In the genomic region with DNA sequence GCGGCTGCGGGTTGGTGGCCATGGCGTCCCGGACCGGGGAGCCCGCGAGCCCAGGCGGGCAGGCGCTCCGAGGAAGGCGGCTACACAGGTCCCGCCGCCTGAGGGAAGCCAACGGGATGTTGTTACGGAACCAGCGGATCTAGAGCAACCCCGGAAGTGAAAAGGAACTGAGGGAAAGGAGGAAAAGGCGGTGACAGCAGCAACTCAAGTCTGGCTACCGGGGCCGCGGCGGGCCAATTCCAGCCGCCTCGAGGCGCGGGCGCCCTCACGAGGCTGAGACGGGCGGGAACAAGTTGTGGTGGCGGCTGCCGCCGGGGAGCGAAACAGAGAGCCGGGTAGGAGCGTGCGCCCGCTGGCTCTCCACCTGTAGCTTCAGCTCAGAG, we compare ENCODE assay signal across 8 mouse cellular contexts. TPM values are rescaled to one million over a fixed set of nuclear protein-coding genes. Genes with fewer than 3 reads are reported as not detected.
A peak's percentile ranks its signal among the peaks of the same experiment; 100 is the strongest.
DNase-seq lines count a peak whose midpoint lies in the region; ATAC-seq and TF ChIP-seq lines count a peak whose summit lies in the region.

A gene (minus strand): TSS at position 169 of the 383 bp plus-strand sequence.

- H3K27ac ChIP-seq in forebrain, embryonic 10.5 days = peak within 1 kb of the TSS; percentile 90
- H3K27ac ChIP-seq in heart, embryonic 15.5 days = peak within 1 kb of the TSS; percentile 82
- peak within 1 kb of the TSS; percentile 60 for H3K27ac ChIP-seq in liver, embryonic 14.5 days
- H3K27ac ChIP-seq in neural tube, embryonic 11.5 days (ENCODE audit: low read depth, low read length) = 0 out of 2 replicates have a peak within 1 kb of the TSS, but pooled peaks have one; percentile 44
- H3K27ac ChIP-seq in stomach, postnatal 0 days (replicated peaks) = peak within 1 kb of the TSS; percentile 86

- TF ChIP-seq EP300 in liver, embryonic 14.5 days (IDR thresholded peaks at IDR 0.05; ENCODE audit: low read depth) = peak; percentile 13; the same call in 1 of the 2 replicates
- TF ChIP-seq EP300 in stomach, postnatal 0 days (optimal IDR thresholded peaks at IDR 0.05) = peak; percentile 62

- peak; percentile 90 to 92 for DNase-seq in CD8-positive naive resting alpha-beta T cell, adult 2 months (ENCODE audit: low read depth in 2 of 2, low spot score in 2 of 2)
- DNase-seq in c-Kit-positive CD71-negative TER-119-negative erythroid progenitor cells, embryonic 14.5 days (ENCODE audit: low read depth) = peak; percentile 81
- peak; percentile 92 for DNase-seq in forebrain, embryonic 10.5 days (ENCODE audit: extremely low spot score, low spot score)
- peak; percentile 97 to 98 for DNase-seq in kidney, postnatal 25 days
- DNase-seq in liver, embryonic 14.5 days (ENCODE audit: low read depth in 3 of 3, low spot score in 3 of 3) = peak; percentile 84 to 85 (median 85)
- peak; percentile 94 for DNase-seq in neural tube, embryonic 11.5 days (ENCODE audit: low spot score)
- DNase-seq in stomach, postnatal 0 days (ENCODE audit: low spot score) = peak; percentile 97

- TF ChIP-seq CTCF in liver, embryonic 14.5 days (IDR thresholded peaks at IDR 0.05; ENCODE audit: low read depth) = peak; percentile 74
- peak; percentile 80 for TF ChIP-seq CTCF in stomach, postnatal 0 days (IDR thresholded peaks at IDR 0.05; ENCODE audit: low read depth)

- no peaks in the 10 kb centered on the region for H3K27me3 ChIP-seq in forebrain, embryonic 10.5 days (ENCODE audit: poor library complexity, severe bottlenecking)
- H3K27me3 ChIP-seq in heart, embryonic 15.5 days = no peaks in the 10 kb centered on the region
- no peaks in the 10 kb centered on the region for H3K27me3 ChIP-seq in liver, embryonic 14.5 days (ENCODE audit: control insufficient read depth, insufficient read depth, low read length)
- no peaks in the 10 kb centered on the region for H3K27me3 ChIP-seq in neural tube, embryonic 11.5 days (ENCODE audit: control insufficient read depth, insufficient read depth, low read length)
- H3K27me3 ChIP-seq in stomach, postnatal 0 days (ENCODE audit: control insufficient read depth, insufficient read depth, low read length) = no peaks in the 10 kb centered on the region

- H3K9ac ChIP-seq in heart, embryonic 15.5 days = peak within 1 kb of the TSS; percentile 93
- peak within 1 kb of the TSS; percentile 89 for H3K9ac ChIP-seq in liver, embryonic 14.5 days (replicated peaks)
- H3K9ac ChIP-seq in neural tube, embryonic 11.5 days (ENCODE audit: low read length) = peak within 1 kb of the TSS; percentile 93
- peak within 1 kb of the TSS; percentile 98 for H3K9ac ChIP-seq in stomach, postnatal 0 days (ENCODE audit: low read length)

- peak within 1 kb of the TSS; percentile 66 for H3K4me2 ChIP-seq in heart, embryonic 15.5 days
- peak within 1 kb of the TSS; percentile 93 for H3K4me2 ChIP-seq in liver, embryonic 14.5 days (ENCODE audit: low read depth)
- H3K4me2 ChIP-seq in neural tube, embryonic 11.5 days (ENCODE audit: low read depth) = peak within 1 kb of the TSS; percentile 80
- H3K4me2 ChIP-seq in stomach, postnatal 0 days (replicated peaks; ENCODE audit: low read depth) = peak within 1 kb of the TSS; percentile 59

- ATAC-seq in heart, embryonic 15.5 days (replicated peaks; ENCODE audit: insufficient number of reproducible peaks, insufficient read depth, low FRiP score, low read depth) = peak; percentile 93
- ATAC-seq in liver, embryonic 14.5 days (ENCODE audit: insufficient read depth) = peak; percentile 90
- ATAC-seq in neural tube, embryonic 11.5 days (ENCODE audit: insufficient read depth, low FRiP score, low TSS enrichment) = peak; percentile 94
- peak; percentile 98 for ATAC-seq in stomach, postnatal 0 days (ENCODE audit: low FRiP score, low TSS enrichment)

- no peaks in the 10 kb centered on the region for H3K9me3 ChIP-seq in forebrain, embryonic 10.5 days
- no peaks in the 10 kb centered on the region for H3K9me3 ChIP-seq in heart, embryonic 15.5 days (replicated peaks)
- H3K9me3 ChIP-seq in liver, embryonic 14.5 days (ENCODE audit: control insufficient read depth, low read length) = no peaks in the 10 kb centered on the region
- no peaks in the 10 kb centered on the region for H3K9me3 ChIP-seq in neural tube, embryonic 11.5 days (ENCODE audit: control insufficient read depth, low read length)
- no peaks in the 10 kb centered on the region for H3K9me3 ChIP-seq in stomach, postnatal 0 days (ENCODE audit: control insufficient read depth, low read length)

- H3K4me1 ChIP-seq in forebrain, embryonic 10.5 days = peaks cover 21% of the 10 kb centered on the region
- H3K4me1 ChIP-seq in heart, embryonic 15.5 days (replicated peaks) = peaks cover 15% of the 10 kb centered on the region
- H3K4me1 ChIP-seq in liver, embryonic 14.5 days (replicated peaks; ENCODE audit: control insufficient read depth in 2 of 2, insufficient read depth in 2 of 2, low read length in 1 of 2) = peaks cover 17 to 19% of the 10 kb centered on the region in 2 experiments
- H3K4me1 ChIP-seq in neural tube, embryonic 11.5 days (ENCODE audit: control insufficient read depth, insufficient read depth, low read length) = peaks cover 7% of the 10 kb centered on the region; the same call in 1 of the 2 replicates
- 0 out of 2 replicates have a peak, but pooled peaks cover 3% of the 10 kb centered on the region for H3K4me1 ChIP-seq in stomach, postnatal 0 days (replicated peaks; ENCODE audit: control insufficient read depth, insufficient read depth)

- H3K36me3 ChIP-seq in forebrain, embryonic 10.5 days (replicated peaks) = peaks cover 5% of the 10 kb centered on the region
- no peaks in the 10 kb centered on the region for H3K36me3 ChIP-seq in heart, embryonic 15.5 days
- H3K36me3 ChIP-seq in liver, embryonic 14.5 days (replicated peaks; ENCODE audit: control insufficient read depth, insufficient read depth, low read depth) = no peaks in the 10 kb centered on the region
- H3K36me3 ChIP-seq in neural tube, embryonic 11.5 days (ENCODE audit: control insufficient read depth, insufficient read depth, low read length) = no peaks in the 10 kb centered on the region
- no peaks in the 10 kb centered on the region for H3K36me3 ChIP-seq in stomach, postnatal 0 days (ENCODE audit: control insufficient read depth, insufficient read depth, low read length)

- peak within 1 kb of the TSS; percentile 96 for H3K4me3 ChIP-seq in forebrain, embryonic 10.5 days
- H3K4me3 ChIP-seq in heart, embryonic 15.5 days = peak within 1 kb of the TSS; percentile 91
- peak within 1 kb of the TSS; percentile 78 to 98 for H3K4me3 ChIP-seq in liver, embryonic 14.5 days (ENCODE audit: insufficient read depth in 1 of 2, low read depth in 2 of 2, low read length in 2 of 2)
- H3K4me3 ChIP-seq in neural tube, embryonic 11.5 days (ENCODE audit: low read depth, low read length) = peak within 1 kb of the TSS; percentile 99
- H3K4me3 ChIP-seq in stomach, postnatal 0 days (ENCODE audit: low read depth, low read length) = peak within 1 kb of the TSS; percentile 97

- WGBS in forebrain, embryonic 10.5 days = under 1% methylated on average over 38 of the region's 38 CpGs
- WGBS in heart, embryonic 15.5 days = under 1% methylated on average over 38 of the region's 38 CpGs
- under 1% methylated on average over 38 of the region's 38 CpGs for WGBS in liver, embryonic 14.5 days (ENCODE audit: insufficient replicate concordance)
- WGBS in neural tube, embryonic 11.5 days = under 1% methylated on average over 38 of the region's 38 CpGs
- 1% methylated on average over 38 of the region's 38 CpGs for WGBS in stomach, postnatal 0 days

RNA-seq across cellular contexts. Expression of the gene that starts here (rescaled TPM):
- 17.2 and 18.1 TPM in 2 replicates for polyA plus RNA-seq in forebrain, embryonic 10.5 days (2016; fragmentation: Nextera tagmentation; extraction: Ambion mirVana)
- 13.8 and 14.6 TPM in 2 replicates for polyA plus RNA-seq in heart, embryonic 15.5 days (2015; fragmentation: Nextera tagmentation; extraction: Ambion mirVana)
- 2.5 and 4.4 TPM in 2 replicates for polyA plus RNA-seq in liver, embryonic 14.5 days (2012; rRNA removed)
- polyA plus RNA-seq in liver, embryonic 14.5 days (2014; fragmentation: Nextera tagmentation; extraction: Ambion mirVana) = 7.9 and 8.4 TPM in 2 replicates
- polyA plus RNA-seq in neural tube, embryonic 11.5 days (2014; fragmentation: Nextera tagmentation; extraction: Ambion mirVana) = 22.9 and 25.6 TPM in 2 replicates
- polyA plus RNA-seq in stomach, postnatal 0 days (2015; fragmentation: Nextera tagmentation; extraction: Ambion mirVana) = 10.6 and 11.3 TPM in 2 replicates

Comparison
In these comparisons a context has a peak if more than half of its experiments do, and no peak if none do; other contexts are left out.
1. Peak in every context shown above with its lines: DNase-seq, ATAC-seq, H3K4me3 ChIP-seq and H3K27ac ChIP-seq.